Mouse (Mus musculus) liver, adult 2 months (tissue): ENCODE measurements around the gene Bcl2l14.

Source experiments
- CTCF ChIP-seq: fragments of 200-500 bp; IDR thresholded peaks from 2 replicates; pipeline ENCODE4 v1.5.1; 2011; ENCODE audit warnings: low read depth, low read length, control low read depth
- POLR2A ChIP-seq: fragments of 200-500 bp; IDR thresholded peaks from 2 replicates; pipeline ENCODE4 v1.6.1; 2011; ENCODE audit warnings: low read length, control low read depth; ENCODE audit not compliant: insufficient read depth; ENCODE audit errors: extremely low read depth

DNA sequence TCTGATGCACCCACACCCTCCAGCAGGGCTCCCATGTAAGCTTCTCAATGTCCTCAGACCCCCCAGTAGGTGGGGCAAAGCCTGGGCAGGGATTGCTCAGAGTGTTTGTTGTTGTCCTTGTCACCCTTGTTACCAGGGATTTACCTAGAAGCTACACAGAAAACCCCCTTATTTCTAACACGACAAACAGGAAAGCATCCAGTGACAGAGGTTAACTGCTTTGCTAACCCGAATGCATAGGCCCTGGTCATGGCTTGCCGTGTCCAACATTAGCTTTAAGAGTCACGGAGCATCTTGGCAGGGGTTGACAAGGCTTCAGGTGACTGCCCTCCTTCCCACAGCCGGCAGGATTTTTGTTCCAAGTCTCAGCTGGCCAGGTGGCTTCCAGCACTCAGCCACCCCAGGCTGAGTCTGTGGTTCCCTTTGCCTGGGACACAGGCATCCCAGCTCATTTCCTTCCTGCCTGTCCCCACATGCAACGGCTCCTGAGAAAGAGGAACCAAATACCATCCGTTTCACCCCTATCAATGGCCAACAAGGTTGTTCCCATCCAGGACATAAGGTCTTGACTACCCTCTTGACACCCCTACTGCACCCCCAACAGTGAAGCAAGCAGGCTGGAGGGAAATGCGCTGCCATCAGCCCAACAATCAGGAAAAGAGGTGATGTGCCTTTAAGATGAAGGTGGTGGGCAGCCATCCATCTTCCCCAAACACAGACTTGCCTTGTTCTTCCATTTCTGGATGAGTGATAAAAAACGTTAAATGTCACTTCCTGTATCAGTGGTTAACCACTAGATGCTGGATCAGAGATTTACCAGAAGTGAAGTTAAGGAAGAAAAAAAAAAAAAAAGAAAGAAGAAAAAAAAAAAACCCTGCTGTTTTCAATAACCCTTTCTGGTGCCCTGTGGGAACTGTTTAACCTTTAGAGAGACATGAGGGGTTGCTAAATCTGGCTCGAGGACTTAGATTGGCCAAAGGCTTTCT, 29.5 kb upstream of the Bcl2l14 start:
- TF ChIP-seq CTCF, result no peak
- no peak for TF ChIP-seq POLR2A
